ENCODE assay signal across 8 mouse cellular contexts in the genomic region with DNA sequence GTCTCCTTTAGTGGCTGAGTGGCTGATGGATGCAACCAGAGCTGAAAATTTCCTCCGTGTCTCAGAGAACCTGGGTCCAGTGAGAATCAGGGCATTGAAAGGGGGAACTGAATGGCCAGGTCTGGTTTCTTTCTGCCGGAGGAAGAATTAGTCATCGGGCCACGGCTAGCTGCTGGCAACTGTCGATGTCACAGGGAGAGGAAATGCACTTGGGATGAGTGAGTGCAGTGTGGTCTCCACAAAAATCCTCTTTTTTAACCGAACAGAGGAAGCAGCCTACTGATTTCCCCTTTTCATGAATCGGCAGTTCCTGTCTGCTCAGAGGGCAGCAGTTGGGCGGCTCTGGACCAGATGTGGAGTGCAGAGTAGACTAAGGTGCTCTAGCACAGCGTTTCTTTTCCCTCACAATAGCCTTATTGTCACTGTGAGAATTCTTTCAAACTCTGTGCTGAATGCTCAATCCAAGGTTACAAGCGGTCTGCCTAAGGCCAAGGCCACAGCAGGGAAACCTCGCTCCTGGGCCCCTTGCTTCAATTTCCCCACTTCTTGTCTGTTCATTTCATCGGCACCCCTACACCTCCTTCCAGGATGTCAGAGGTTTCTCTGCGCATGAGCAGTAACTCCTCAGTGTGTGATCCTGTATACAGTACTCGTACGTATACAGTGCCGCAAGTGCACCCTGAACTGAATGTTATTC. TPM values are rescaled to one million over a fixed set of nuclear protein-coding genes. Genes with fewer than 3 reads are reported as not detected.
A peak's percentile ranks its signal among the peaks of the same experiment; 100 is the strongest.
DNase-seq lines count a peak whose midpoint lies in the region; ATAC-seq lines count a peak whose summit lies in the region.

No protein-coding gene starts in this region.

- H3K27me3 ChIP-seq in heart, embryonic 12.5 days (replicated peaks): no peaks in the 10 kb centered on the region
- H3K27me3 ChIP-seq in midbrain, embryonic 11.5 days (ENCODE audit: control insufficient read depth, insufficient read depth, low read length): no peaks in the 10 kb centered on the region

- peak overlapping the region; percentile 40 for H3K4me2 ChIP-seq in heart, embryonic 12.5 days
- H3K4me2 ChIP-seq in midbrain, embryonic 11.5 days: 0 out of 2 replicates have a peak overlapping the region, but pooled peaks have one; percentile 13

- ATAC-seq in CD4-positive, CD25-positive, alpha-beta regulatory T cell, adult 4 months: peak; percentile 81
- ATAC-seq in common myeloid progenitor, adult 5-6 weeks (replicated peaks; ENCODE audit: low read depth, poor library complexity, severe bottlenecking): peak; percentile 92
- ATAC-seq in heart, embryonic 12.5 days (ENCODE audit: insufficient number of reproducible peaks, low FRiP score): peak; percentile 64; the same call in 1 of the 2 replicates
- peak; percentile 45; the same call in 1 of the 2 replicates for ATAC-seq in midbrain, embryonic 11.5 days (ENCODE audit: low FRiP score)

- H3K9me3 ChIP-seq in heart, embryonic 12.5 days (replicated peaks): peaks cover 9% of the 10 kb centered on the region; the same call in 1 of the 2 replicates
- no peaks in the 10 kb centered on the region for H3K9me3 ChIP-seq in midbrain, embryonic 11.5 days (ENCODE audit: control insufficient read depth, low read length)

- no peak overlapping the region for H3K9ac ChIP-seq in heart, embryonic 12.5 days
- H3K9ac ChIP-seq in midbrain, embryonic 11.5 days (ENCODE audit: low read length): peak overlapping the region; percentile 3; the same call in 1 of the 2 replicates

- peak overlapping the region; percentile 58 for H3K27ac ChIP-seq in heart, embryonic 12.5 days (ENCODE audit: poor library complexity, severe bottlenecking)
- H3K27ac ChIP-seq in midbrain, embryonic 11.5 days (ENCODE audit: low read depth, low read length): no peak overlapping the region

- intact Hi-C loops in left cerebral cortex, postnatal 36 days (cut with DNase I): no loop called here

- DNase-seq in 416B (ENCODE audit: low read depth): peak; percentile 98
- DNase-seq in kidney, postnatal 10 days: peak; percentile 57
- peak; percentile 88 for DNase-seq in midbrain, embryonic 11.5 days (ENCODE audit: low spot score, missing footprints)
- DNase-seq in thymus, postnatal 25 days: peak; percentile 65
- no peak for DNase-seq in left cerebral cortex, postnatal 36 days (ENCODE audit: low spot score in 2 of 2)

- H3K36me3 ChIP-seq in heart, embryonic 12.5 days: no peaks in the 10 kb centered on the region
- no peaks in the 10 kb centered on the region for H3K36me3 ChIP-seq in midbrain, embryonic 11.5 days (ENCODE audit: control insufficient read depth, insufficient read depth, low read length)

- peaks cover 18% of the 10 kb centered on the region; the same call in 1 of the 2 replicates for H3K4me1 ChIP-seq in heart, embryonic 12.5 days (replicated peaks)
- H3K4me1 ChIP-seq in midbrain, embryonic 11.5 days (ENCODE audit: control insufficient read depth, insufficient read depth, low read length): peaks cover 13% of the 10 kb centered on the region

- H3K4me3 ChIP-seq in heart, embryonic 12.5 days: no peak overlapping the region
- H3K4me3 ChIP-seq in midbrain, embryonic 11.5 days (ENCODE audit: low read depth, low read length): no peak overlapping the region

- WGBS in heart, embryonic 12.5 days: 40% methylated on average over 16 of the region's 16 CpGs
- WGBS in midbrain, embryonic 11.5 days: 47% methylated on average over 16 of the region's 16 CpGs

RNA-seq across cellular contexts. Expression of a gene that starts 54.1 kb away (rescaled TPM):
- 10 to 100 TPM; 19.7 to 31.0 TPM for polyA plus RNA-seq in CD4-positive, CD25-positive, alpha-beta regulatory T cell, adult 4 months (2017; shearing (Covaris generic))
- 292 and 381 TPM in 2 replicates for total RNA-seq in common myeloid progenitor, adult 5-6 weeks (2017)
- polyA plus RNA-seq in heart, embryonic 12.5 days (2016; fragmentation: Nextera tagmentation; extraction: Ambion mirVana): 95.0 and 95.1 TPM in 2 replicates
- 26.1 and 29.1 TPM in 2 replicates for polyA plus RNA-seq in midbrain, embryonic 11.5 days (2014; fragmentation: Nextera tagmentation; extraction: Ambion mirVana)
- 10 to 100 TPM; 48.6 to 79.9 TPM for total RNA-seq in left cerebral cortex, postnatal 36 days (2021)

Comparison
In these comparisons a context has a peak if more than half of its experiments do, and no peak if none do; other contexts are left out.
1. DNase-seq: peak in 416B (single experiment), kidney, postnatal 10 days (single experiment), midbrain, embryonic 11.5 days (single experiment) and thymus, postnatal 25 days (single experiment); none in left cerebral cortex, postnatal 36 days (0 of 2).
2. Peak in every context shown above with its lines, with median percentiles within 50 percentile points of each other: ATAC-seq.